Mouse (Mus musculus) small intestine, adult 2 months (tissue): ENCODE measurements around the gene Sec16b. TPM values are rescaled to one million over a fixed set of nuclear protein-coding genes. Genes with fewer than 3 reads are reported as not detected.

ENCODE experiments used
- H3K27ac ChIP-seq: fragments of 200-500 bp; 2 replicates; pipeline ENCODE4 v1.5.1; 2012; ENCODE audit warnings: low read depth, low read length, control low read depth, inconsistent platforms; ENCODE audit not compliant: insufficient read depth
- H3K27me3 ChIP-seq: fragments of 200-500 bp; 2 replicates; pipeline ENCODE4 v1.6.1; 2012; ENCODE audit warnings: mild to moderate bottlenecking, moderate library complexity, low read length, inconsistent platforms; ENCODE audit not compliant: control insufficient read depth, insufficient read depth
- H3K36me3 ChIP-seq: fragments of 200-500 bp; 2 replicates; pipeline ENCODE4 v1.6.1; 2012; ENCODE audit warnings: mild to moderate bottlenecking, low read length, control low read depth, inconsistent platforms; ENCODE audit not compliant: control insufficient read depth, insufficient read depth
- H3K4me1 ChIP-seq: fragments of 200-500 bp; 2 replicates; pipeline ENCODE4 v1.6.1; 2012; ENCODE audit warnings: low read length, inconsistent platforms, mixed read lengths; ENCODE audit not compliant: control insufficient read depth, insufficient read depth, insufficient read length
- H3K4me3 ChIP-seq: fragments of 200-500 bp; 2 replicates; pipeline ENCODE4 v1.5.1; 2012; ENCODE audit warnings: low read depth, mild to moderate bottlenecking, control low read depth, inconsistent platforms, low read length, moderate library complexity
- CTCF ChIP-seq: fragments of 200-500 bp; IDR thresholded peaks from 2 replicates; pipeline ENCODE4 v1.5.1; 2012; ENCODE audit warnings: low read depth, mild to moderate bottlenecking, control low read depth, inconsistent platforms, low read length, moderate library complexity, mixed read lengths; ENCODE audit not compliant: insufficient replicate concordance, insufficient read length; ENCODE audit errors: extremely low read depth
- POLR2A ChIP-seq: fragments of 200-500 bp; IDR thresholded peaks from 2 replicates; pipeline ENCODE4 v1.6.1; 2012; ENCODE audit warnings: low read depth, mild to moderate bottlenecking, control low read depth, inconsistent platforms, low read length, moderate library complexity
- WGBS: fragments of 180-500 bp; shearing (Covaris S2); methylation state at CpG from one replicate; pipeline ENCODE4 v1.1.7; 2018; 5-methylcytosine and 5-hydroxymethylcytosine counted together
- polyA plus RNA-seq: library from polyadenylated mRNA; depleted of rRNA; stranded (reverse); fragments of >200 nt; gene quantifications from 2 replicates; pipeline ENCODE4 v1.2.3, GENCODE M21; 2012

The Sec16b gene
- polyA plus RNA-seq, 1 experiment: 33.0 TPM

- Histone ChIP-seq H3K27me3 (no peaks in the 10 kb centered on the region), H3K27ac (peak overlapping the region; percentile 96), H3K36me3 (peaks cover 13% of the 10 kb centered on the region), H3K4me1 (peaks cover 9% of the 10 kb centered on the region), H3K4me3 (peak overlapping the region; percentile 69)
- WGBS: 33% methylated on average over 16 of the region's 16 CpGs
- peak; percentile 86 for TF ChIP-seq POLR2A
- TF ChIP-seq CTCF: no peak
Observed at GRCm38 (mm10) chr1:157525692-157526354, 19.3 kb downstream of the Sec16b start.

- peaks cover 9% of the 10 kb centered on the region for H3K4me1 ChIP-seq
- 10% methylated on average over 5 of the region's 5 CpGs for WGBS
- H3K27me3 ChIP-seq: no peaks in the 10 kb centered on the region
- H3K36me3 ChIP-seq: peaks cover 16% of the 10 kb centered on the region
- H3K27ac ChIP-seq: peak overlapping the region; percentile 96
- H3K4me3 ChIP-seq: peak overlapping the region; percentile 64
- TF ChIP-seq POLR2A (peak; percentile 29; the same call in 1 of the 2 replicates), CTCF (no peak)
Observed at GRCm38 (mm10) chr1:157526625-157527024, 20.1 kb downstream of the Sec16b start.

- WGBS: 74% methylated on average over 8 of the region's 8 CpGs
- Histone ChIP-seq H3K36me3 (peaks cover 46% of the 10 kb centered on the region), H3K4me3 (no peak overlapping the region), H3K4me1 (no peaks in the 10 kb centered on the region; the same call in 1 of the 2 replicates), H3K27ac (no peak overlapping the region), H3K27me3 (no peaks in the 10 kb centered on the region)
- TF ChIP-seq CTCF (no peak), POLR2A (no peak)
Observed at GRCm38 (mm10) chr1:157532826-157533460, 26.4 kb downstream of the Sec16b start.

DNA sequence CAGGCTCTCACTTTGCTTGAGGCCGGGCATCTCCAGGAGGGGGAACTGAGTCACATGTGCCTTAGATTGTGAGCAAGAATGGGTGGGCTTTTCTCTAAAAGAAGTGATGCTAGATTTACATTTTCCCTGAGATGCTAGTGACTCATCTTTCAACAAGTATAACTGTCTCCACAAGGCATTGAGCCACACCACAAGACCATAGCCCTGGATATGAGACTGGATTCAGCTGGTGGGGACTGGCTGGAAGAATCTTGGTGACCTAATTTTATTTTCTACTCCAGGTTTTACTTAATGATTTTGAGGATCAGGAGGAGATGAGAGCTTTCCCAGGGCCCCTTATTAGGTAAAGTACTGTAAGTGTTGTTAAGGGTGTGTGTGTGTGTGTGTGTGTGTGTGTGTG is 29.0 kb downstream of the Sec16b start:
- Histone ChIP-seq H3K4me1 (no peaks in the 10 kb centered on the region), H3K36me3 (peaks cover 41% of the 10 kb centered on the region), H3K4me3 (no peak overlapping the region), H3K27me3 (no peaks in the 10 kb centered on the region), H3K27ac (no peak overlapping the region)
- 89% methylated on average over 1 of the region's 1 CpGs for WGBS
- TF ChIP-seq CTCF (no peak), POLR2A (no peak)

DNA sequence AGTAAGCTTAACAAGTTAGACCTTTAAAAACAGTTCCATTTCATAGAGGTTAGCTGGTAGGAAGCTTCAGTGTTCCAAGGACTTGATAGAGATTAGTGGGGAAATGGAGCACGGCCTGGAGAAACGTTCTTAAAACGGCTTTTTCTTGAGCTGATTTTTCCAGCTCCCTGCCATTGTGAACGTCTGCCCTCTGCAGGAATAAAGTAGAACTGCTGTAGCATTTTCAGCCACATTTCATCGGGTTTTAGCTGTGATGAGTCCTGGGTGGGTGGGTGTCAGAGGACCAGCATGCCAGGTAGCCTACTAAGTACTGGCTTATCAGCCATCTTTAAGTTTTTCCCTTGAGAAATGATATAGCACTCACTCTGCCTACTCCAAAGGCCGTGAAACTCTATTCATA is 29.9 kb downstream of the Sec16b start:
- no peak for TF ChIP-seq POLR2A
- TF ChIP-seq CTCF: peak; percentile 47; the same call in 1 of the 2 replicates
- H3K27ac ChIP-seq: no peak overlapping the region
- H3K27me3 ChIP-seq: no peaks in the 10 kb centered on the region
- H3K4me3 ChIP-seq: no peak overlapping the region
- H3K36me3 ChIP-seq: peaks cover 41% of the 10 kb centered on the region
- 14% methylated on average over 6 of the region's 6 CpGs for WGBS
- H3K4me1 ChIP-seq: no peaks in the 10 kb centered on the region

DNA sequence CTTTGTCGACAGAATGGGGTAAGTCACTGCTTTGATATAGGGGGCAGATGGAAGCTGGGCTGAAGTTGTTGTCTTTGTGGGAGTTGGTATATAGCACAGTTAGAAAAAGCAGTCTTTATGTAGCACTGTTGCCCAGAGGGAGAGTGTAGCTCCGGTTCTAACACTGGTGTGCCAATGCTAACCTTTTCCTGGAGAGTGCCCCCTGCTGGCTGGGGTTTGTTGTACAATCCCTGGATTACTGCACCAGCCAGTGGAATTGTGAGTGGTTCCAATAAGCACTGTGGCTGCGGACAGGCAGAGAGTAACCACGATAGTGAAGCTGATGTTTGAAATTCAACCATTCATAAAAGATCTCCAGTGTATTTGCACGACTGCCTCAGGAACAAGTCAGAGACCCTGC is 31.1 kb downstream of the Sec16b start:
- no peaks in the 10 kb centered on the region for H3K4me1 ChIP-seq
- TF ChIP-seq CTCF (peak; percentile 66; the same call in 1 of the 2 replicates), POLR2A (no peak)
- no peak overlapping the region for H3K4me3 ChIP-seq
- no peaks in the 10 kb centered on the region for H3K27me3 ChIP-seq
- H3K36me3 ChIP-seq: peaks cover 38% of the 10 kb centered on the region
- no peak overlapping the region for H3K27ac ChIP-seq
- 77% methylated on average over 5 of the region's 5 CpGs for WGBS

GRCm38 (mm10) chr1:157545056-157545455 is 38.5 kb downstream of the Sec16b start:
- peaks cover 36% of the 10 kb centered on the region for H3K36me3 ChIP-seq
- TF ChIP-seq CTCF: no peak
- no peak for TF ChIP-seq POLR2A

More at GRCm38 (mm10) chr1:157545056-157545455, 38.5 kb downstream of the Sec16b start:
- no peak overlapping the region for H3K4me3 ChIP-seq
- WGBS: 92% methylated on average over 8 of the region's 8 CpGs
- H3K27ac ChIP-seq: no peak overlapping the region
- H3K4me1 ChIP-seq: no peaks in the 10 kb centered on the region
- no peaks in the 10 kb centered on the region for H3K27me3 ChIP-seq
